Mouse (Mus musculus): ENCODE data around the gene Psmb11. TPM values are rescaled to one million over a fixed set of nuclear protein-coding genes. Genes with fewer than 3 reads are reported as not detected.

The Psmb11 gene
- total and polyA plus RNA-seq, 2 experiments from 2014 or later = not detected

GRCm38 (mm10) chr14:54597084-54597483, 24.1 kb upstream of the Psmb11 start:
- H3K27ac ChIP-seq (ENCODE audit: low read depth, low read length) = no peak overlapping the region
- H3K27me3 ChIP-seq (ENCODE audit: insufficient read depth, low read length) = no peaks in the 10 kb centered on the region
- no peak overlapping the region for H3K4me2 ChIP-seq (ENCODE audit: low read depth, low read length, poor library complexity, severe bottlenecking)
- WGBS = 79% methylated on average over 7 of the region's 7 CpGs
- DNase-seq (ENCODE audit: low spot score) = no peak
- no peaks in the 10 kb centered on the region for H3K9me3 ChIP-seq (ENCODE audit: low read length)
- no peaks in the 10 kb centered on the region for H3K4me1 ChIP-seq (ENCODE audit: insufficient read depth, low read length)
- no peak overlapping the region for H3K4me3 ChIP-seq (ENCODE audit: low read depth, low read length)
- H3K36me3 ChIP-seq (ENCODE audit: insufficient read depth, low read length) = no peaks in the 10 kb centered on the region
- TF ChIP-seq CTCF (IDR thresholded peaks at IDR 0.05) = peak; percentile 57
- H3K9ac ChIP-seq (replicated peaks; ENCODE audit: low read length, poor library complexity, severe bottlenecking) = no peak overlapping the region
- ATAC-seq (ENCODE audit: low FRiP score) = no peak

DNA sequence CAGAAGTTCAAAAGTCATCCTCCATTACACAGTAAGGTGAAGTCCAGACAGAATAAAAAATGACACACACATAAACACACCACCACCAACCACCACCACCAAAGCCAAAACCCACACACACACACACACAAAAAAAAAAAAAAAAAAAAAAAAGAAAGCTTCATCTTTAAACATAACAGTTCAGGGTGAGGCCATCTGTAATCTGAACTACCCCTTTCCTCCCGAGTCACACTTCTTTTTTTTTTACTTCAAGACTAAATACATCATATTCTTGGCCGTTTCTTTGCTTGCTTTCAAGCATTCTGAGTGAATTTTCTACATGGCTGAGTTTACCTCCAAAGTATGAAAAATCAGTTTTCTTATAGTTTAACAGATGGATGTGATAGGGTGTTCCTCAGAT, 19.6 kb upstream of the Psmb11 start:
- H3K4me2 ChIP-seq (ENCODE audit: low read depth, low read length, poor library complexity, severe bottlenecking) = no peak overlapping the region
- no peak overlapping the region for H3K4me3 ChIP-seq (ENCODE audit: low read depth, low read length)
- H3K9me3 ChIP-seq (ENCODE audit: low read length) = no peaks in the 10 kb centered on the region
- no peaks in the 10 kb centered on the region for H3K27me3 ChIP-seq (ENCODE audit: insufficient read depth, low read length)
- no peak overlapping the region for H3K27ac ChIP-seq (ENCODE audit: low read depth, low read length)
- H3K9ac ChIP-seq (replicated peaks; ENCODE audit: low read length, poor library complexity, severe bottlenecking) = no peak overlapping the region
- no peak for TF ChIP-seq CTCF (IDR thresholded peaks at IDR 0.05)
- no peaks in the 10 kb centered on the region for H3K36me3 ChIP-seq (ENCODE audit: insufficient read depth, low read length)
- 81% methylated on average over 2 of the region's 2 CpGs for WGBS
- peaks cover 6% of the 10 kb centered on the region; the same call in 1 of the 2 replicates for H3K4me1 ChIP-seq (ENCODE audit: insufficient read depth, low read length)
- DNase-seq (ENCODE audit: low spot score) = no peak
- ATAC-seq (ENCODE audit: low FRiP score) = no peak

DNA sequence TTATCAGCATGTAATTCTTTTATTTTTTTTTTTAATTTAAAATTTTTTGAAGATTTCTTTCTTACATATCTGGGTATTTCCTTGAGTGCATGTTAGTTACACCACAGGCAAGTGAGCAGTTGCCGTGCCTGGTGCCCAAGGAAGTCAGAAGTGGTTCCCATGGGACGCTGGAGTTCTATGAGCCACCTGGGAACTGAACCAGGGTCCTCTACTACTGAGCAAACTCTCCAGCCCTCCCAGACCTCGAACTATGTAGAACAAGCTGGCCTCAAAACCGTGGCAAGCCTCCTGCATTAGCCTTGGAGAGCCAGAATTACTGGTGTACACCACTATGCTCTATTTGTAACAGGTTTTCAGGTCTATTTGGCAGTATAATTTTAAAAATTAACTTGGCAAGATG, 18.6 kb upstream of the Psmb11 start:
- DNase-seq (ENCODE audit: low spot score) (peak; percentile 38), ATAC-seq (ENCODE audit: low FRiP score) (peak; percentile 32)
- peak overlapping the region; percentile 97 for H3K27ac ChIP-seq (ENCODE audit: low read depth, low read length)
- peak overlapping the region; percentile 52 for H3K4me3 ChIP-seq (ENCODE audit: low read depth, low read length)
- peak overlapping the region; percentile 53 for H3K4me2 ChIP-seq (ENCODE audit: low read depth, low read length, poor library complexity, severe bottlenecking)
- 35% methylated on average over 4 of the region's 4 CpGs for WGBS
- H3K36me3 ChIP-seq (ENCODE audit: insufficient read depth, low read length) = no peaks in the 10 kb centered on the region
- H3K9me3 ChIP-seq (ENCODE audit: low read length) = no peaks in the 10 kb centered on the region
- no peaks in the 10 kb centered on the region for H3K27me3 ChIP-seq (ENCODE audit: insufficient read depth, low read length)
- H3K4me1 ChIP-seq (ENCODE audit: insufficient read depth, low read length) = peaks cover 6% of the 10 kb centered on the region; the same call in 1 of the 2 replicates
- no peak for TF ChIP-seq CTCF (IDR thresholded peaks at IDR 0.05)
- H3K9ac ChIP-seq (replicated peaks; ENCODE audit: low read length, poor library complexity, severe bottlenecking) = peak overlapping the region; percentile 81

GRCm38 (mm10) chr14:54603038-54603654, 18.1 kb upstream of the Psmb11 start:
- peak overlapping the region; percentile 97 for H3K27ac ChIP-seq (ENCODE audit: low read depth, low read length)
- peak; percentile 29 for TF ChIP-seq CTCF (IDR thresholded peaks at IDR 0.05)
- peak overlapping the region; percentile 81 for H3K9ac ChIP-seq (replicated peaks; ENCODE audit: low read length, poor library complexity, severe bottlenecking)
- peaks cover 6% of the 10 kb centered on the region; the same call in 1 of the 2 replicates for H3K4me1 ChIP-seq (ENCODE audit: insufficient read depth, low read length)
- peak; percentile 99 for ATAC-seq (ENCODE audit: low FRiP score)
- no peaks in the 10 kb centered on the region for H3K9me3 ChIP-seq (ENCODE audit: low read length)
- peak overlapping the region; percentile 52 for H3K4me3 ChIP-seq (ENCODE audit: low read depth, low read length)
- H3K36me3 ChIP-seq (ENCODE audit: insufficient read depth, low read length) = no peaks in the 10 kb centered on the region
- no peaks in the 10 kb centered on the region for H3K27me3 ChIP-seq (ENCODE audit: insufficient read depth, low read length)
- peak; percentile 99 for DNase-seq (ENCODE audit: low spot score)
- under 1% methylated on average over 46 of the region's 46 CpGs for WGBS
- peak overlapping the region; percentile 53 for H3K4me2 ChIP-seq (ENCODE audit: low read depth, low read length, poor library complexity, severe bottlenecking)

- peaks cover 6% of the 10 kb centered on the region; the same call in 1 of the 2 replicates for H3K4me1 ChIP-seq (ENCODE audit: insufficient read depth, low read length)
- DNase-seq (ENCODE audit: low spot score) (no peak), ATAC-seq (ENCODE audit: low FRiP score) (no peak)
- H3K27me3 ChIP-seq (ENCODE audit: insufficient read depth, low read length) = no peaks in the 10 kb centered on the region
- H3K9ac ChIP-seq (replicated peaks; ENCODE audit: low read length, poor library complexity, severe bottlenecking) = no peak overlapping the region
- H3K4me2 ChIP-seq (ENCODE audit: low read depth, low read length, poor library complexity, severe bottlenecking) = peak overlapping the region; percentile 53
- peak overlapping the region; percentile 97 for H3K27ac ChIP-seq (ENCODE audit: low read depth, low read length)
- TF ChIP-seq CTCF (IDR thresholded peaks at IDR 0.05) = no peak
- no peaks in the 10 kb centered on the region for H3K9me3 ChIP-seq (ENCODE audit: low read length)
- H3K36me3 ChIP-seq (ENCODE audit: insufficient read depth, low read length) = no peaks in the 10 kb centered on the region
- peak overlapping the region; percentile 52 for H3K4me3 ChIP-seq (ENCODE audit: low read depth, low read length)
- WGBS = 79% methylated on average over 8 of the region's 8 CpGs
These were observed 17.5 kb upstream of the Psmb11 start for GRCm38 (mm10) chr14:54603686-54604085.

DNA sequence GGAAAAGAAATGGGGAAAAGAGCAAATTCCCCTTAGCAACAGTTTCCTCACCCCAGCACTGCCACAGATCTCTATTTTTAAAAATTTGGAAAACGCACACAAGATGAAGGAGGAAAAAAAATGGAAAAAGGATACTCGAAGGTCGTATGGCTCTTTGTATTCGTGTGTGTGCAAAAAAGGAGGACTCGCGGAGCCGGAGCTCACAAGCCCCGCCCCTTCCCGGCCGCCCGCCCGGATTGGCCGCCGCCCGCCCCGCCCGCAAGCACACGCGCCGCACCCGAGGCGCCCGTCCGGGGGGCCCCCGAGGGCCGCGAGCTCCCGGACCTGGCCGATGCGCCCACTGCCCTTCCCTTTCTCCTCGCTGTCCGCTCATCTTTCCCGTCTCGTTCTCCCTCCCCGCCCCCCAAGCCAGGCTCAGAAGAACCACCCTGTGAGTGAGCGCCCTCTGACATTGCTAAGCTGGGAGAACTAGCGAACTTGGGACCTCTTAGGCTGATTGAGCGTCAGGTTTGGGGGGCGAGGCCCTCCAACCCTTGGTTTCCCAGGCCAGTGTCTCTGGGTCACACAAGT, 15.4 kb upstream of the Psmb11 start, which contains the start of gene 4931414P19Rik:
TSS of gene 4931414P19Rik (minus strand) at position 242 of the 570 bp plus-strand sequence.
- Histone ChIP-seq H3K9me3 (ENCODE audit: low read length) (no peaks in the 10 kb centered on the region), H3K27ac (ENCODE audit: low read depth, low read length) (peak within 1 kb of the TSS; percentile 49), H3K9ac (replicated peaks; ENCODE audit: low read length, poor library complexity, severe bottlenecking) (peak within 1 kb of the TSS; percentile 54), H3K4me1 (ENCODE audit: insufficient read depth, low read length) (peaks cover 6% of the 10 kb centered on the region; the same call in 1 of the 2 replicates), H3K4me2 (ENCODE audit: low read depth, low read length, poor library complexity, severe bottlenecking) (peak within 1 kb of the TSS; percentile 52), H3K4me3 (ENCODE audit: low read depth, low read length) (peak within 1 kb of the TSS; percentile 35), H3K27me3 (ENCODE audit: insufficient read depth, low read length) (no peaks in the 10 kb centered on the region), H3K36me3 (ENCODE audit: insufficient read depth, low read length) (no peaks in the 10 kb centered on the region)
- DNase-seq (ENCODE audit: low spot score) = peak; percentile 74
- ATAC-seq (ENCODE audit: low FRiP score) = peak; percentile 22; the same call in 1 of the 2 replicates
- under 1% methylated on average over 33 of the region's 39 CpGs for WGBS
- TF ChIP-seq CTCF (IDR thresholded peaks at IDR 0.05) = no peak

Measured in midbrain, postnatal 0 days (tissue).